Mouse (Mus musculus) T-helper 17 cell (primary cell): ENCODE data around the gene Plscr1.

Experiments used
- in situ Hi-C, 2 experiments: fragments of 300-600 bp; cut with MboI, MseI; formaldehyde crosslinking; loops; 1 replicate in 1 of 2; 2 replicates in 1 of 2; pipeline ENCODE4 v1.15.1; 2025; ENCODE audit warnings: high pct_unique_total_duplicates in 2 of 2

Gene Plscr1

GRCm38 (mm10) chr9:92298288-92298687, 48.7 kb downstream of the Plscr1 start:
- in situ Hi-C loops, result no loop called here

GRCm38 (mm10) chr9:92301213-92301612, 51.7 kb downstream of the Plscr1 start:
- in situ Hi-C loops, result loop anchor here in 1 of 2 experiments (10.0 kb wide), 1 partner anchor 1926 kb away; no protein-coding TSS in a partner anchor

- in situ Hi-C loops, result loop anchor here in 1 of 2 experiments (10.0 kb wide), 1 partner anchor 1930 kb away; no protein-coding TSS in a partner anchor
Observed at GRCm38 (mm10) chr9:92305075-92305474, 55.5 kb downstream of the Plscr1 start.

GRCm38 (mm10) chr9:92305620-92306220, 56.2 kb downstream of the Plscr1 start:
- in situ Hi-C loops, result loop anchor here in 1 of 2 experiments (10.0 kb wide), 1 partner anchor 1931 kb away; no protein-coding TSS in a partner anchor

GRCm38 (mm10) chr9:92309077-92309476, 59.5 kb downstream of the Plscr1 start, which contains the start of gene 1700057G04Rik:
Gene 1700057G04Rik, plus strand, starts transcription at chr9:92309377.
- in situ Hi-C loops, result loop anchor here in 1 of 2 experiments (10.0 kb wide), 1 partner anchor 1934 kb away; no protein-coding TSS in a partner anchor

GRCm38 (mm10) chr9:92316791-92317190, 67.2 kb downstream of the Plscr1 start:
- in situ Hi-C loops, result no loop called here
